Mouse (Mus musculus): ENCODE results near the gene Sirt6. TPM values are rescaled to one million over a fixed set of nuclear protein-coding genes. Genes with fewer than 3 reads are reported as not detected.
A peak's percentile ranks its signal among the peaks of the same experiment; 100 is the strongest.
"Not testable (repeated sequence)": the region's sequence is repeated elsewhere in the genome, so short reads cannot be mapped to it uniquely, and the experiment has no call there.

Gene Sirt6
- 25.4 and 25.6 TPM in 2 replicates for polyA plus RNA-seq (2016; fragmentation: Nextera tagmentation; extraction: Ambion mirVana)

- Histone ChIP-seq H3K4me3 (peak within 1 kb of the TSS; percentile 69), H3K27ac (ENCODE audit: poor library complexity, severe bottlenecking) (peak within 1 kb of the TSS; percentile 77), H3K4me1 (replicated peaks) (peaks cover 15% of the 10 kb centered on the region), H3K4me2 (peak within 1 kb of the TSS; percentile 86), H3K9me3 (replicated peaks) (no peaks in the 10 kb centered on the region), H3K27me3 (replicated peaks) (no peaks in the 10 kb centered on the region), H3K9ac (peak within 1 kb of the TSS; percentile 75), H3K36me3 (peaks cover 35% of the 10 kb centered on the region)
- 5% methylated on average over 40 of the region's 40 CpGs for WGBS
- ATAC-seq (ENCODE audit: insufficient number of reproducible peaks, low FRiP score): peak; percentile 90
These were observed at the start of gene Sirt6 for GRCm38 (mm10) chr10:81626994-81627835. Gene Sirt6, minus strand, starts transcription at chr10:81627797.

GRCm38 (mm10) chr10:81656174-81656573 is 28.6 kb upstream of the Sirt6 start:
- Histone ChIP-seq H3K9me3 (replicated peaks) (peaks cover 33% of the 10 kb centered on the region), H3K27ac (ENCODE audit: poor library complexity, severe bottlenecking) (no peak overlapping the region), H3K27me3 (replicated peaks) (no peaks in the 10 kb centered on the region), H3K4me2 (no peak overlapping the region), H3K9ac (no peak overlapping the region), H3K4me3 (no peak overlapping the region), H3K4me1 (replicated peaks) (no peaks in the 10 kb centered on the region), H3K36me3 (peaks cover 57% of the 10 kb centered on the region)
- 97% methylated on average over 2 of the region's 2 CpGs for WGBS
- no peak for ATAC-seq (ENCODE audit: insufficient number of reproducible peaks, low FRiP score)

GRCm38 (mm10) chr10:81655178-81655577 is 27.6 kb upstream of the Sirt6 start:
- Histone ChIP-seq H3K4me3 (no peak overlapping the region), H3K36me3 (peaks cover 66% of the 10 kb centered on the region), H3K9me3 (replicated peaks) (peaks cover 37% of the 10 kb centered on the region), H3K4me1 (replicated peaks) (peaks cover 4% of the 10 kb centered on the region; the same call in 1 of the 2 replicates), H3K4me2 (no peak overlapping the region), H3K27ac (ENCODE audit: poor library complexity, severe bottlenecking) (no peak overlapping the region), H3K27me3 (replicated peaks) (no peaks in the 10 kb centered on the region), H3K9ac (no peak overlapping the region)
- ATAC-seq (ENCODE audit: insufficient number of reproducible peaks, low FRiP score): no peak
- 91% methylated on average over 10 of the region's 10 CpGs for WGBS

GRCm38 (mm10) chr10:81648803-81649775 is 21.5 kb upstream of the Sirt6 start, which contains the start of gene Gm10778:
Gene Gm10778, plus strand, starts transcription at chr10:81649059.
- H3K9me3 ChIP-seq (replicated peaks); H3K27me3 ChIP-seq (replicated peaks): not testable (repeated sequence)
- peaks cover 11% of the 10 kb centered on the region for H3K4me1 ChIP-seq (replicated peaks)
- peak within 1 kb of the TSS; percentile 86 for H3K27ac ChIP-seq (ENCODE audit: poor library complexity, severe bottlenecking)
- peak within 1 kb of the TSS; percentile 84 for H3K9ac ChIP-seq
- ATAC-seq (ENCODE audit: insufficient number of reproducible peaks, low FRiP score): peak; percentile 93
- peak within 1 kb of the TSS; percentile 81 for H3K4me2 ChIP-seq
- 3% methylated on average over 35 of the region's 52 CpGs for WGBS
- H3K4me3 ChIP-seq: peak within 1 kb of the TSS; percentile 72
- H3K36me3 ChIP-seq: peaks cover 29% of the 10 kb centered on the region

- no peak for ATAC-seq (ENCODE audit: insufficient number of reproducible peaks, low FRiP score)
- 0 out of 2 replicates have a peak, but pooled peaks cover 4% of the 10 kb centered on the region for H3K9me3 ChIP-seq (replicated peaks)
- H3K4me2 ChIP-seq: no peak overlapping the region
- H3K4me1 ChIP-seq (replicated peaks): peaks cover 33% of the 10 kb centered on the region
- no peak overlapping the region for H3K4me3 ChIP-seq
- 73% methylated on average over 7 of the region's 7 CpGs for WGBS
- no peak overlapping the region for H3K9ac ChIP-seq
- H3K27ac ChIP-seq (ENCODE audit: poor library complexity, severe bottlenecking): no peak overlapping the region
- peaks cover 9% of the 10 kb centered on the region; the same call in 1 of the 2 replicates for H3K36me3 ChIP-seq
- no peaks in the 10 kb centered on the region for H3K27me3 ChIP-seq (replicated peaks)
These were observed 18.5 kb upstream of the Sirt6 start for GRCm38 (mm10) chr10:81646015-81646555.

GRCm38 (mm10) chr10:81645391-81645790 is 17.8 kb upstream of the Sirt6 start:
- ATAC-seq (ENCODE audit: insufficient number of reproducible peaks, low FRiP score): no peak
- 83% methylated on average over 4 of the region's 4 CpGs for WGBS
- Histone ChIP-seq H3K36me3 (peaks cover 2% of the 10 kb centered on the region; the same call in 1 of the 2 replicates), H3K9me3 (replicated peaks) (0 out of 2 replicates have a peak, but pooled peaks cover 2% of the 10 kb centered on the region), H3K4me2 (no peak overlapping the region), H3K27ac (ENCODE audit: poor library complexity, severe bottlenecking) (no peak overlapping the region), H3K27me3 (replicated peaks) (no peaks in the 10 kb centered on the region), H3K9ac (no peak overlapping the region), H3K4me1 (replicated peaks) (peaks cover 33% of the 10 kb centered on the region), H3K4me3 (no peak overlapping the region)

- no peak for ATAC-seq (ENCODE audit: insufficient number of reproducible peaks, low FRiP score)
- H3K9ac ChIP-seq: no peak overlapping the region
- H3K27me3 ChIP-seq (replicated peaks): no peaks in the 10 kb centered on the region
- no peak overlapping the region for H3K27ac ChIP-seq (ENCODE audit: poor library complexity, severe bottlenecking)
- H3K36me3 ChIP-seq: no peaks in the 10 kb centered on the region
- no peak overlapping the region for H3K4me3 ChIP-seq
- no peaks in the 10 kb centered on the region for H3K9me3 ChIP-seq (replicated peaks)
- H3K4me1 ChIP-seq (replicated peaks): peaks cover 30% of the 10 kb centered on the region
- H3K4me2 ChIP-seq: peak overlapping the region; percentile 89
- 91% methylated on average over 18 of the region's 18 CpGs for WGBS
These were observed 17.1 kb upstream of the Sirt6 start for GRCm38 (mm10) chr10:81644716-81645115.

- Histone ChIP-seq H3K4me1 (replicated peaks) (peaks cover 28% of the 10 kb centered on the region), H3K9ac (peak overlapping the region; percentile 89), H3K27ac (ENCODE audit: poor library complexity, severe bottlenecking) (peak overlapping the region; percentile 93), H3K4me3 (peak overlapping the region; percentile 63), H3K4me2 (peak overlapping the region; percentile 89), H3K9me3 (replicated peaks) (no peaks in the 10 kb centered on the region), H3K27me3 (replicated peaks) (no peaks in the 10 kb centered on the region), H3K36me3 (no peaks in the 10 kb centered on the region)
- ATAC-seq (ENCODE audit: insufficient number of reproducible peaks, low FRiP score): no peak
- 49% methylated on average over 2 of the region's 2 CpGs for WGBS
These were observed 16.6 kb upstream of the Sirt6 start for GRCm38 (mm10) chr10:81644162-81644561.

GRCm38 (mm10) chr10:81643449-81644055 is 16.0 kb upstream of the Sirt6 start:
- under 1% methylated on average over 65 of the region's 75 CpGs for WGBS
- H3K4me2 ChIP-seq: peak overlapping the region; percentile 89

GRCm38 (mm10) chr10:81642648-81643448 is 15.3 kb upstream of the Sirt6 start:
- ATAC-seq (ENCODE audit: insufficient number of reproducible peaks, low FRiP score): peak; percentile 41
- Histone ChIP-seq H3K36me3 (no peaks in the 10 kb centered on the region), H3K27ac (ENCODE audit: poor library complexity, severe bottlenecking) (peak overlapping the region; percentile 93), H3K27me3 (replicated peaks) (no peaks in the 10 kb centered on the region), H3K4me2 (peak overlapping the region; percentile 89), H3K9me3 (replicated peaks) (no peaks in the 10 kb centered on the region), H3K4me1 (replicated peaks) (peaks cover 28% of the 10 kb centered on the region), H3K4me3 (peak overlapping the region; percentile 63), H3K9ac (peak overlapping the region; percentile 89)
- 19% methylated on average over 24 of the region's 24 CpGs for WGBS

More at GRCm38 (mm10) chr10:81643449-81644055, 16.0 kb upstream of the Sirt6 start:
- H3K27ac ChIP-seq (ENCODE audit: poor library complexity, severe bottlenecking): peak overlapping the region; percentile 93
- H3K9ac ChIP-seq: peak overlapping the region; percentile 89
- peaks cover 28% of the 10 kb centered on the region for H3K4me1 ChIP-seq (replicated peaks)
- peak; percentile 93 for ATAC-seq (ENCODE audit: insufficient number of reproducible peaks, low FRiP score)
- H3K9me3 ChIP-seq (replicated peaks): no peaks in the 10 kb centered on the region
- no peaks in the 10 kb centered on the region for H3K36me3 ChIP-seq
- H3K4me3 ChIP-seq: peak overlapping the region; percentile 63
- H3K27me3 ChIP-seq (replicated peaks): no peaks in the 10 kb centered on the region

Measured in heart, embryonic 12.5 days (tissue).